ENCODE assay signal across 8 mouse cellular contexts in the genomic region with DNA sequence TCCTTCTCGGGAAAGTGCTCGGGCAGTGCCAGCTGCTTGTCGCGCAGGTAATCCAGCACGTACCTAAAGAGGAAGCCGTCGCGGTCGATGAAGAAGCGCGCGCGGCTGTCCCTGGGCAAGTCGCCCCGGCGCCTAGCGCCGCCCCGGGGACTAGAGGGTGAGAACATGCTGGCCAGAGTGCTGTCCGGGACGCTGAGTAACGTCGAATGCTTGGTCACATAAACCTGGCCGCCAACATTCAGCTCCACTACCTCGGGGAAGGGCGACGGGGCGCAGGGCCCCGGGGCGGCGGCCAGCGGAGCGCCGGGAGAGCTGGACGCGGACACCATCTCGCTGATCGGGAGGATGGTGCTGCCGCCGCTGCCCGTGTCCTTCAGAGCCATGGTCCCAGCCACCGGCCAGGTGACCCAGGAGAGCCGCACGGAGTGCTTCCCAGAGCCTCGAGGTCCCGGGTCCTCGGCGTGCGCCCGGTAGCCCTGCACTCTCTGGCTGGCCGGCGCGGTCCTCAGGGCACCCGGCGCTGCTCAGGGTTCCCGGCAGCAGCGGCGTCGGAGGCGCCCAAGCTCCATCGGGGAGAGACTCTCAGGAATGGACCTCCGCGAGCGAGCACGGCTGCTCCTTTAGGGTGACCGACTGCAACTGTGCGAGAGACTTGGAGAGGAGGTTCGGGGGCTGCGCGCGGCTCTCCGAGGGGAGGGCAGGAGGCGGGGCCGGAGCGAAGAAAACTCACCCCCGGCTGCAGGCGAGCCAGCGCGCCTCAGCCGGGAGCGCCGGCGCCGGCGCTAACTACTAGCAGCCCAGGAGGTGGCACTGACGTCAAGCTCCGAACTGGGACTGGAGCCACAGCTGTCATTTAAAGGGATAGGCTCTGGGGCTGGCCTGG. TPM values are rescaled to one million over a fixed set of nuclear protein-coding genes. Genes with fewer than 3 reads are reported as not detected.
A peak's percentile ranks its signal among the peaks of the same experiment; 100 is the strongest.
DNase-seq lines count a peak whose midpoint lies in the region; ATAC-seq and TF ChIP-seq lines count a peak whose summit lies in the region.

Kctd8 (minus strand) TSS at position 761 of the 883 bp plus-strand sequence.

- H3K36me3 ChIP-seq in intestine, embryonic 14.5 days (ENCODE audit: control insufficient read depth, insufficient read depth, low read length): no peaks in the 10 kb centered on the region

- intact Hi-C loops in left cerebral cortex, adult 2 months (cut with DNase I): loop anchor here (5.0 to 10.0 kb wide), 4 partner anchors 109 to 1216 kb away; no protein-coding TSS in a partner anchor

- H3K27ac ChIP-seq in intestine, embryonic 14.5 days (ENCODE audit: low read depth): no peak within 1 kb of the TSS
- H3K27ac ChIP-seq in left cerebral cortex, adult 2 months: peak within 1 kb of the TSS; percentile 53

- TF ChIP-seq CTCF in left cerebral cortex, adult 2 months (IDR thresholded peaks at IDR 0.05): no peak; the same call in 1 of the 2 replicates

- H3K4me1 ChIP-seq in intestine, embryonic 14.5 days (replicated peaks; ENCODE audit: control insufficient read depth, insufficient read depth, low read length): peaks cover 3% of the 10 kb centered on the region; the same call in 1 of the 2 replicates

- 0 out of 2 replicates have a peak, but pooled peaks have one; percentile 18 for ATAC-seq in common myeloid progenitor, adult 5-6 weeks (replicated peaks; ENCODE audit: low read depth, poor library complexity, severe bottlenecking)
- ATAC-seq in intestine, embryonic 14.5 days (replicated peaks; ENCODE audit: low FRiP score, low TSS enrichment, low read depth): peak; percentile 90

- DNase-seq in adrenal gland, postnatal 14 days: peak; percentile 75
- peak; percentile 45 for DNase-seq in gastrocnemius, postnatal 10 days
- peak; percentile 85 for DNase-seq in intestine, embryonic 14.5 days (ENCODE audit: low spot score)
- DNase-seq in left cerebral cortex, adult 2 months (ENCODE audit: extremely low spot score in 1 of 2, low spot score in 2 of 2): peak; percentile 65 to 66
- peak; percentile 58 for DNase-seq in lung, postnatal 14 days
- DNase-seq in right cerebral cortex, postnatal 10 days (ENCODE audit: low spot score in 2 of 2): peak; percentile 83 to 86
- no peak for DNase-seq in spleen, postnatal 36 days (ENCODE audit: low spot score in 2 of 2)

- peak within 1 kb of the TSS; percentile 82 for H3K4me2 ChIP-seq in intestine, embryonic 14.5 days (ENCODE audit: low read length)

- H3K9ac ChIP-seq in intestine, embryonic 14.5 days (ENCODE audit: low read length): peak within 1 kb of the TSS; percentile 13; the same call in 1 of the 2 replicates

- under 1% methylated on average over 87 of the region's 87 CpGs for WGBS in intestine, embryonic 14.5 days

- peaks cover 24% of the 10 kb centered on the region for H3K27me3 ChIP-seq in intestine, embryonic 14.5 days (replicated peaks; ENCODE audit: control insufficient read depth, insufficient read depth, low read length)

- no peaks in the 10 kb centered on the region for H3K9me3 ChIP-seq in intestine, embryonic 14.5 days (ENCODE audit: control insufficient read depth, low read length)

- peak within 1 kb of the TSS; percentile 50 for H3K4me3 ChIP-seq in intestine, embryonic 14.5 days (ENCODE audit: low read depth, low read length)
- H3K4me3 ChIP-seq in left cerebral cortex, adult 2 months: peak within 1 kb of the TSS; percentile 59

RNA-seq across cellular contexts. Expression of gene Kctd8, which starts in this region (rescaled TPM):
- 0.22 and 0.34 TPM in 2 replicates for total RNA-seq in adrenal gland, postnatal 14 days (2021)
- not detected in 2 replicates for total RNA-seq in common myeloid progenitor, adult 5-6 weeks (2017)
- total RNA-seq in gastrocnemius, postnatal 10 days (2021): under 1 TPM; 0.16 to 0.25 TPM
- polyA plus RNA-seq in intestine, embryonic 14.5 days (2014; fragmentation: Nextera tagmentation; extraction: Ambion mirVana): 0.70 and 0.97 TPM in 2 replicates
- 1 to 10 TPM; 8.8 to 9.1 TPM for total RNA-seq in left cerebral cortex, adult 2 months (2021)

Comparison
In these comparisons a context has a peak if more than half of its experiments do, and no peak if none do; other contexts are left out.
1. Peak in DNase-seq in adrenal gland, postnatal 14 days; RNA of the gene not detected or under 1 TPM.
2. Peak in ATAC-seq in common myeloid progenitor, adult 5-6 weeks; RNA of the gene not detected or under 1 TPM.
3. Peak in DNase-seq in gastrocnemius, postnatal 10 days; RNA of the gene not detected or under 1 TPM.
4. Peak in DNase-seq, ATAC-seq, H3K4me3 ChIP-seq, H3K9ac ChIP-seq and H3K4me2 ChIP-seq in intestine, embryonic 14.5 days; RNA of the gene not detected or under 1 TPM.
5. DNase-seq: peak in left cerebral cortex, adult 2 months (2 of 2), lung, postnatal 14 days (single experiment) and right cerebral cortex, postnatal 10 days (2 of 2); none in spleen, postnatal 36 days (0 of 2).